Mouse (Mus musculus): Measurements from ENCODE around the gene Fam90a1a.
"Not testable (repeated sequence)": the region's sequence is repeated elsewhere in the genome, so short reads cannot be mapped to it uniquely, and the experiment has no call there.

Fam90a1a gene

DNA sequence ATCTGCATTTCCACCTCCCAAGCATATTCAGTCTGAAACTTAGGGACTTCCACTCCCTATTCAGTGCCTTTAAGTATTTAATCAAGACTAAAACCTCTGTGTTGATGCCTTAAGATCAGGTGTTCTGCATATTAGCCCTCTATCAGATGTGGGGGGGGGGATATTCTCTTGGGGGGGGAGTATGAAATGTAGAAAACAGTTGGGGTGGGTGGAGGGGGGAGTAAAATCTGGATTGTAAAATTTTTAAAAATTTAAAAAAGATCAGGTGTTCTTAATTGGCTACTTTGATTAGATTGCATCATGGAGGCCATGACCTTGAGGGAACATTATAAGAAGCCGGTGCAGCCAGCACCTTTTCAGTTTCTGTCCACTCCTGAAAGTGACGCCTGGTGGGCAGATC, at the start of gene Fam90a1a:
Fam90a1a (plus strand) TSS at position 301 of the 400 bp plus-strand sequence.
- DNase-seq: no peak

DNA sequence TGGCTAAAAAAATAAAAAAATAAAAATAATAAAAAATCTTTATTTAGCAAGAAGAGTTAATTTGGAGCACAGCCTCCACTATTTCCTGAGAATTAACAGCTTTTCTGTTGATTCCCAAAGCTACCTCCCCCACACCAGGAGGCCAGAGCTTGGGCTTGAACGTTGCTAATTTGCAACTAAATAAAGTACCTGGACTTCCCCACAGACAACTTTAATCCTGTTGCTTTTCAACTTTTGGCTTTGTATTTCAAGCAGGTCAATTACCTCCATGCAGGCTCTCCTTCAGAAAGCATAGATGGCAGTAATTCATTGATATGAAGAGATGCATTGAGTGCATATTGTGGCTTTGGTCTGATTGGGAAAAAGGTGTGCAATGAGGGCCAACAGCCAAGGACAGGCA, 46.6 kb upstream of the Fam90a1a start:
- no peak for DNase-seq

DNA sequence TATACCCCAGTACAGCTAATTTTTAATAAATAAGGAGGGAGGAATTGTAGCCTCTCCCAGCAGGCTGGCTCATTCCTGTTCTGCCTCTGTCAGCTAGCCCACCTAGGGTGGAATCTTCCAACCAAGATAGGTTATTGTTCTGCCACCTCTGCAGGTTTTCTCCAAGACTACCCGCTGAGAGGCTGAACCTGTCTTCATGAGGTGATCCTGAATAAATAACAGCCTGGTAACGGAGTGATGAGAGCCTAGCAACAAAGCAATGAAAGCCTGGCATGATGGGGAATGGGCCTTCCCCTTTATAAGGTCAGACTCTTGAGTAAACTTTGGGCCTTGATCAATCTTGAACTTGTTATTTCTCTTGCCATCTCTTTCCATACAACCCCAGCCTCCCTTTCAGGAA, 46.0 kb upstream of the Fam90a1a start:
- no peak for DNase-seq

DNA sequence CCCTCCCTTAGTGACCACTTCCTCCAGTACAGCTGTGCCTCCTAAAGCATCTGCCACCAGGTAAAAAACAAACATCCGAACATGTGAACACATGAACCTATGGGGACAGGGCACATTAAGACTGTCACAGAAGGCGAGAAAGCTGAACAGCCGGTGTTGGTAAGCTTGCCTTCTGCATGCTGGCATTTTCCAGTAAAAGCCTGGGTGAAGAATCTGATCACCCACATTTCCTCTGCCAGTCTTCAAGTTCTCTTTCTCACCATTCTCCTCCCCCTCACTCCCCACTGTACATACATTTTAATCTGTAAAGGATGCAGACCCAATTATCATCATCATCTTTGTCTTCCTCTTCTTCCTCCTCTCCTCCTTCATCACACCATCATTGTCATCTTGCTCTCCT, 42.9 kb upstream of the Fam90a1a start:
- DNase-seq: no peak

DNA sequence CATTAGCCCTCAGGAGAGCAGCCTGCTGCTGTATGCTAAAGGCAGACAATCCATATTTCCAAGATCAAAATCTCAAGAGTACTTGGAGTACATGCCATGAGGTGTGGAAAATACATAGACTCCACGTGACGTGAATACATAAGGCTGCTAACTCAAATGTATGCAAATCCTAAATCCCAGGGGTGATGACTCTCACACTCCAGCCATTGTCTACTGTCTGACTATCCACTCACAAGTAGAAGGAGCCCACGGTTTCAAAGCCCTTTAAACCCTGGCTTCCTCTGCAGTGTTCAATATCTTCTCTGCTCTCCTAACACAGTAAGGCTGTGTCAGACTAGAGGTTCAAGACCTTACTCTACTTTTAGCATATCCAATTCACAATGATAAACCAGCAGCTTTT, 27.8 kb upstream of the Fam90a1a start:
- not testable (repeated sequence) for DNase-seq

DNA sequence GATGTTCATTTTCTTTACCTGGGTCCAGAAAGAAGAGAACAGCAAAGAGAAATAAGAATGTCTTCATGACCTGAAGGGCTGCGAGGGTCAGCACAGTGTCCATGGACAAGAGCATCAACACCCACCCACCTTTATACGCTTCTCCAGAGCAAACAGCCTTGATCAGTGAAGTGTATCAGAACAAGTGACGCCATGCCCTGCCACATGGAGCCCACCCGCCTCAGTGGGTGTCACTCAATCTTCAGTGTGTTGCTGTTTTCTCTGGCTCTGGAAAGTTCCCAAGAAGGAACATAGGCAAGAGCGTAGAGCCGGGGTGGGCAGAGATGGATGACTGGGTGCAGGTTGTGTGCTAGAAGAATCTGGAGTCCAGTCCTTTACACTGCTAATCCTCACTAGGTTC, 25.9 kb upstream of the Fam90a1a start, which contains the start of gene Defb15:
Defb15 (minus strand) TSS at position 101 of the 400 bp plus-strand sequence.
- no peak for DNase-seq

DNA sequence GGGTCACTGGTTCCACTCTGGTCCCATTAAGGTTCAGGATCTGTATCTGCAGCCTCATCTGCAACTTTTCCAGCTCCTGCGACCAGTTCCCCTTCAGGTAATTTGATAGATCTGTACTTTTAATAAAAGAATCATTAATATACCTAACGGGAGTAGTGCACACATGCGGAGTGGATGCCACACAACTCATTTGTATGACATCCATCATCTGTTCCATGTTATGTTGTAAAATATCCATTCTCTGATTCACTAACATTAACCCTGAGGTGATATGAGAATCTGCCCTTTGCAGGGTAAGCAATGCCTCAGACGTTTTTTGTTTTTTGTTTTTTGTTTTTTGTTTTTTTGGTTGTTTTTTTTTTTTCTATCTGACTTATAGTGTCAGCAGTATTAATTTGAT, 20.5 kb upstream of the Fam90a1a start, which contains the start of gene Defb35:
Defb35 (plus strand) TSS at position 301 of the 400 bp plus-strand sequence.
- not testable (repeated sequence) for DNase-seq

DNA sequence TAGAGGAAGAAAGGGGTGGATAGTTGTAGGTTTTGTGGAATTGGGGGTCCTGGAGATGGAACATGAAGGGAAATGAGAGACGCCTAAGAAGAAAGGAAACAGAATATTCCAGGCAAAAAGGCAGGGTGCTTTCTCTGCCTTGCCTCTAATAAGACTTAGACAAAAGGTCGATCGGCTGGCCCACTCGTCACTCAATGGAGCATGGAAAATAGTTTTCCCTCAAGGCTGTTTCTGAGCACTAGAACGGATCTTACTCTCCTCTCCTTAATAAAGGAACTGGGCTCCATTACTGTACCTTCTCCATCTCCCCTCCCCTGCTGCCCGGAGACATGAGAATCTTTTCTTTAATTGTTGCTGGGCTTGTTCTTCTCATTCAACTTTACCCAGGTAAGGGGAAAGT, 12.1 kb upstream of the Fam90a1a start, which contains the start of gene Defb13:
Defb13 (plus strand) TSS at position 301 of the 400 bp plus-strand sequence.
- DNase-seq: no peak

DNA sequence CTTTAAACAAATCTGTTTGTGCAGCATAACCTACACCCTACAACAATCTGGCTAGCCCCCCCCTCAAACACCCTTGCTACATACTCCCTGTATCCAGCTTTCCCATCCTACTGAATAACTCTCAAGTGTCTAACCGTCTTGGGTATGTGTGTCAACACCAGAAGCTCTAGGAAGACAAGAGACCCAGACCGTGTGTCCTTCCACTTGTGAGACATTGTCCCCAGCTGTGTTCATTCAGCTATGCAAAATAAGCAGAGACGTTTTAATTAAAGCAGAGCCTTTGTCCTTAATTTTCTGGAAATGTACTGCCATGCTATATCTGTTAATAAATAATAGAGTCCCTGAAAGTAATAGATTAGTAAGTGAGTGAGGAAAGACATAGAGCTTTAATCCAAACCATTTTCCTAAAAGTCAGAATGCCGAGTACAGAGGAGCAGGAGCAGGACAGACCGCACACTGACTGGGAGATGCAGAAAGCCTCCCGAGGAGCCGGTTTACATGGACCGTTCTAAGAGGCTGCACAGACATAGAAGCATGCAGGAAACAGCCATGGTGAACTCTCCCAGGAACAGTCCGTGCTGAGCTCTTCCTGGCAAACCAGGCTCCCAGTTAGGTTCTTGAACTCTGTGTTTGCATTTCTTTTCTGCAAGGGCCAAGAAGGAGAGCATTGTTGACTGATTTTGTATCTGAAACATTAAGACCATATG, 11.1 kb upstream of the Fam90a1a start:
- peak; percentile 3 to 9 for DNase-seq

DNA sequence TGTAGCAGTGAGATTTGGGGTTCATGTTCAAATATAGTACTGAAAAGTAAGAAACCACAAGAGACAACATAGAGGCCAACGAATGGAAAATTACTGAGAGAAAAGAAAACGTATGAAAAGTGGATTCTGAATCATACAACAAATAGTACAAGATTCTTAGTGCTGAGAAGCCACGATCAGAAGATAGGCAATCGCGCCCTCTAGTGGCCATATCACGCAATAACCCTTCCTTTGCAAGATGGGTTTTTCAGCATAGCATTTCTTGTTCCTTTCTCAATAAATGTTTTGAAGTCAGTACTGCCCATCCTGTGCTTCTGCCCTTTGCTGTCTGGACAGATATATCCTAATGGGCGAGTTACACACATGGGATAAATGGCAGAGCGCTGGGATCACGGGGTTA, 3.2 kb upstream of the Fam90a1a start:
- DNase-seq: peak; percentile 25 to 75

DNA sequence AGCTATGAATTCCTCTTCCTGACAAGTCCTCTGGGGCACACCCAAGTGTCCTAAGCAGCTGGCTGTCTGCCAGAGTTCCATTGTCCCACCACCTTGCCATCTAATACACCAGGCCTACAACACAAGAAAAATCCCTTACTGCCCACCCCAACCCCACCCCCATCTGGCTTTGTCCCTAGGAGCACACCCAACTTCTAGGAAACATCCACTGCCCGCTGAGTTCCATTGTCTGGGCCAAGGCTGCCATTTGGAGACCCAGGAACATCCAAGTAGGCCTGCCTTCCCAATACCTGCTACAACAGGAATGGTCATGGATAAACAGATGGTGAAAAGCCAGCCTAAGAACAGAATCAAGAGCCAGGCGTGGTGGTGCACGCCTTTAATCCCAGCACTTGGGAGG, 2.2 kb upstream of the Fam90a1a start:
- no peak for DNase-seq

DNA sequence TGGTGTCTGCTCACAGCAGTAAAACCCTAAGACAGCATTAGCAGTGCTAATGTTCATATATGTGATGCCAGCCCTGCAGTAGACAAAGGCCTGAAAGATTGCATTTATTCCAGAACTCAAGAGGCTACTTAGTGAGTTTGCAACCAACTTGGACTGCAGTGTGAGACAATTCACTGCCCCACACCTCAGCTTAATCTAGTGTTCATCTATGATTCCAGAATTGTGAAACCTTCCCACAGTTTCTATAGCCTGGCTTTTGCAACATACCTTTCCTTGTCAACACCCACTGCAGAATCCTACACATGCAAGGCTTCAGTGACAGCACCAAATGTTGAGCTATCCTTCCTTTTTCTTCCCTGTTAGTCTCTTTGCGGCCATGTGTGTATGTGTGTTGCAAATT, 8.1 kb downstream of the Fam90a1a start:
- DNase-seq: no peak

DNA sequence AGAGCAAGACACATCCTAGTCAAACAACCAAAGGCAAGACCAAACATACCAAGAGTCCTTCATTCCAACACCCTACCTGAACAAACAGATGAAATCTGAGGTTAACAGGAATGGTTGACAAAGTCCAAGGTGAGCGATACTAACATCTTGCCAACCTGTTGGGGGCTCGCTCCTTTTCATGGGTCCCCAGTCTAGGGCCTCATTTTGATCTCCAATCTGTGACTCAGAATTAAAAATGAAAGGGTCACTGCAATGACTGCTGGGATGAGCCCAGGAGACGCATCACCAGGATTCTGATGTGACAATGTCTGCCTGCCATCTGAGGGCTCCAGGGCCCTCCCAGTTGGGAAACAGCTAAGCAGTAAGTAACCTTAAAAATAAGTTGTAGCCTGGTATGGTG, 11.0 kb downstream of the Fam90a1a start, which contains the start of gene Ccdc70:
Ccdc70 (plus strand) TSS at position 301 of the 400 bp plus-strand sequence.
- DNase-seq: no peak

DNA sequence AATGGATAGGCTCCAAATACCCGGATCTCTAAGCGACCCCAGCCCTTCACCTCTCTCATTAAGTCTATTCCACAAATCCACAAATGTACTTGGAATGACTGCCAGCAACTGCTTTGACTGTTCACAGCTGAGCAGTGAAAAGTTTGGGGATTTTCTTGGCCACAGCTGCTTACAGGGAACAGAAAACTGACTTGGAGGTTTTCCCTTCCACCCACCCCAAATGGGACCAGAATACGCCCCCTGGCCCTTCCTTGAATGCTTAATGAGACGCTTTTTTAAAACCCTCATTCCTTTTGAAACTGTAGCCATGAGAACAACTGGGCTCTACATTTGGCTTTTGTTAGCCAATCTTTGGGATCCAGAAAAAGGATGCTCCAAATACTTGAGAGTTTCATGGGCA, 19.7 kb downstream of the Fam90a1a start:
- no peak for DNase-seq

DNA sequence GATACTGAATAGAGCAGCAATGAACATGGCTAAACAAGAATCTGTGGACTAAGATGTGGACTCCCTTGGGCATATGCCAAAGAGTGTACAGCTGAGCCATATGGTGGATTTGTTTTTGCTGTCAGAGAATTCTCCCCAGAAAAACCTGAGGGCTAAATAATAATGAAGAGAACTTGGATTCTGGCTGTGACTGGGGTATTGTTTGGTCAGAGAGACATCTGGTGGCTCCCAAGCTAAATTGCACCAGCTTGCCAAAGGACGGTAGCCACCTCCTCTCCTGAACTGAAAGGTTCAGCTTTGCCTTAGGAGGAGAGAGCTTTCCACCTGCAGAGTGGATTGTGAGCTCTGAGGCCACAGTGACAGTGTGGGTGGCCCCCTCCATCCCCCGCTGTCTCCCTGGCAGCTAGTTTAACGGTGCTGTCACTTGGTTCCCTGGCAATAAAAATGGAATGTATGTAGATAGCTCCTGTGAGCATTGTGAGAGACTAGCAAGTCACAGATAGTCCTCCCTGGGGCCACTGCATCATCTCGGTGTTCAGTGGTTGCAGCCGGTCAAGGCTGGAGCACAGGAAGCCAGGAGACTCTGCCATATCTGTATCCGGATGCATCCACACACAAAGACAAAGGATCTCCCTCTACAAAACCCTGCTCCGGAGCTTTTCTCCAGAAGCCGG, 23.3 kb downstream of the Fam90a1a start:
- peak; percentile 3 to 23 for DNase-seq

DNA sequence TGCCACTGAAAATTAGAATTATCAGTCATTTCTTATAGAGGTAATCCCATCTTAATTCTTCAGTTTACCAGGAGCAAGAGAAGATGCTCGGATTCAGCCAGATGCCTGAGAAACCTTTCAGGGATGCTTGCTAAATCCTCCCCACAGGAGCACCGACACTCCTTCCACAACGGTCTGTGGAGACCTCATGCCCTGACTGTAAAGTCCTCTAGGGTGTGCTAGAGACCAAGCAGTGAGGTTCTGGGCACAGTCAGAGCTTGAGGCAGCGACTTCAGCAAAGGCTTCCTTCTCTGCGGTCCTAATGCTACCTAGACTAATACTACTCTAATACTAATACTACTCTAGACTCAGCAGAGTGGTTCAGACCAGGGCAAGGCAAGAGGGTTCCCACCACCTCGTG, 33.7 kb downstream of the Fam90a1a start:
- peak; percentile 42 to 66 for DNase-seq

DNA sequence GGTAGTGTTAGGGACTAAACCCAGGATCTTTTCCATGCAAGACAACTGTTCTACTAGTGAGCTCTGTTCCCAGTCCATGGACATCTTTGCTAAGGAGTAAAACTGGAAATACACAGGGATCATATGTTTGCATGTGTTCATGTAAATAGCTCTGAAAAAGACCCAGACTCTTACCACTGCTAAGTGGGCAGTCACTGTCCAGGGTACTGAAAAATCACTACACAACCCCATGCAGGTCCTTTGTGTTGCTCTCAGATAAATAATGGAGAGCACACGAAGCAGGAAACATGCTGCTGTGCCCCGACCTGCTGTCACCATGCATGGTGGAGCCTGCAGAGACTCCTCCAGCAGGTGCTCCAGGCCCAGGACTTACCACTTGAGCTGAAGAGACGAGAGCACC, 36.7 kb downstream of the Fam90a1a start:
- DNase-seq: no peak

DNA sequence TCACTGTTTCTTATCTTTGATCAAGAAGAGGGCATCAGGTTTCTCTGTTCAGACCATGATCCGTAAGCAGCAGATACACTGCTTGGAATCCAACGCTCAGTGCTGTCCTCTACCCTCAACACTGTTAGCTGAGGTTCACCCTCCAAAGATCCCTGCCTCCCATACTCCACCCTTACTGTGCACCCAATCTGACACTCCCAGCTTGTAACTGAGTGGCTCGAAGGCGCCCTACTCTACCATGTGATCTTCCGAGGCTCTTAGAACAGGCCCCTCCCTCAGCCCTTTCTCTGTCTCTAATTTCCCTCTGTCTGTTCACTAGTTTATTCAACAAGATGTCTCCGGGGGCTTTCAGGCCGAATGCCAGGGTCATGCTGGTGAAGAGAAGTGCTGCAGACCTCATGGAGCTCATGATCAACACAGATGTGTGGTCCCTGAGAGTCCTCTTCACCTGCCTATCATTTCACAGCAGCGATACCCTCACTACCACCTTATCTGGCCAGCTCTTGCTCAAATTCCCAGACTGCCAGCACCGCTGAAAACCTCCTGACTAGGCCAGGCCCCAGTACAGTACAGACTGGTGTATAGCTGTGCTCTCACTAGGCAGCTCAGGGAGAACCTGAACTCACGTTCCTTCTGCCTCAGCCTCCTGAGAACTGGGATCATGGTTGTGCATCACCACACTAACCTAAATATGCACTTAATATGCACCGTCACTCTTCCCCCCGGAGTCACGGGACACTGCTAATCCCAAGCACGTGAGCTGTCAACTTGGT, 46.4 kb downstream of the Fam90a1a start:
- no peak for DNase-seq

DNA sequence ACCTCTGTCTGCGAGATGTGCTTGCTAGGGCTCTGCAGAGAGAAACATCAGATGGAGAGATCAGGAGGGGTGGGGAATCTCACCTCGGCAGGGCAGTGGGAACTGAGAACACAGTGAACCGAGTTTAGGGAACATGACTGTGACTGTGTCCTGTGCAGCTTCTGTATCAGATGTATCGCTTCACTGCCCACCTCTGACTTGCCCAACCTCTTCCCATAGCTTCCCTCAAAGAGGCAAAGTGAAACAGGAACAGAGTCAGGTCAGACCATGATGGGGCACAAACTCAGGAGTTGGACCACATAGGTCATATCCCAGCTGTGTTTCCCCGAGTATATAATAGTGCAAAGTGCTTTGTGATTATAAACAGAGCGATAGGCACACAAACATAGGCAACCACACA, 47.9 kb downstream of the Fam90a1a start:
- no peak for DNase-seq

DNA sequence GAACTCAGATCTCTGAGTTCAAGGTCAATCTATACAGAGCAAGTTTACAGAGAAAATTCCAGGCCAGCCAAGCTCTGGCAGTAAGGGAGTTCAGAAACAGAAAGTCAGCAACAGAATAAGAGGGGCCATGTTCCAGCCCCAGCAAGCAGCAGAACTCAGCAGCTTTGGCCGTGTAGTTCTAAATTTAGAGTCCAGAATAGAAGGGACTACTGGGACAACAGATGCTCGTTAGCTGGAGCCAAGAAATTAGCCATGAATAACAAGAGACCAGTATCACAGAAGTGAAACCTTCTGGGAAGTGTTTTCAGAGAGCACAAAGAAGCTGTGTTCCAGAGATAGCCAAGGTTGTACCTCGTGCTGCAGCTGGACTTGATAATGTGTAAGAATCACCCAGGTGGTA, 50.9 kb downstream of the Fam90a1a start:
- no peak for DNase-seq

DNA sequence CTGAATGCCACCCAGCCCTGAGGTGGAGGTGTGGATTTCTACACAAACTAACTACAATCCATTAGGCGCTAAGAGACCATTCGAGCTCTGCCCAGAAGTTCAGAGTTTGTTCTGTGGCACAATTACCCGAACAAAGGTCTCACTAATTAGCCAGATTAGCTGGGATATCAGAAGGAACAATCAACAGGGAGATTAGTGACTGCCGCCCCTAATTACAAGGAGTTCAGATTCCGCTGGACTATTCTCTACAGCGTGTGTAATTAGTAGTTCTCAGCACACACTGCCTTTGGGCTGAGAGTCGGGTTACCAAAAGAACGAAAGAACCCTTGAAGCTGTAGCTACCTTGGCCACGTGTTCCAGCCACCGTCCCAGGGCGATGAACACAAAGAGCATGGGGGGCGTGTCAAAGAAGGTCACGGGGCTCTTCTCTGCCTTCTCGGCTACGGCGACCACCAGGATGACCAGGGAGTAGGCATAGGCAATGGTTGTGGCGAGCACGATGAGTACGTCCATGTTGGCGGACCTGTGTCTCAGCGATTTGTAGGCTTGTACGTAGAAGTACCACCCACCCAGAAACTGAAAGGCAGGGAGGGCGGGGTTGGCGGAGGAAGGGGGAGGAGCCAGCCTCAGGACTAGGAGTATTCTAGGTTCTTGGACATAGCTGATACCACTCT, 54.7 kb downstream of the Fam90a1a start:
- no peak for DNase-seq

All from kidney, postnatal 36 days (tissue).